Mouse (Mus musculus) testis, adult 2 months (tissue): ENCODE results near the gene Nos2.

Experiments
- CTCF ChIP-seq: fragments of 200-500 bp; IDR thresholded peaks from 2 replicates; pipeline ENCODE4 v1.5.1; 2012; ENCODE audit warnings: low read depth, mild to moderate bottlenecking, inconsistent platforms, low read length, moderate library complexity; ENCODE audit not compliant: control insufficient read depth, insufficient read depth, insufficient replicate concordance
- POLR2A ChIP-seq: fragments of 200-500 bp; IDR thresholded peaks from 2 replicates; pipeline ENCODE4 v1.6.1; 2012; ENCODE audit warnings: low read depth, mild to moderate bottlenecking, inconsistent platforms, low read length, moderate library complexity; ENCODE audit not compliant: control insufficient read depth

GRCm38 (mm10) chr11:78924916-78925315 lies 4.3 kb downstream of the Nos2 start:
- TF ChIP-seq POLR2A (no peak), CTCF (no peak)
